Mouse (Mus musculus) embryonic facial prominence, embryonic 13.5 days (tissue): Measurements from ENCODE around the gene Insyn1. TPM values are rescaled to one million over a fixed set of nuclear protein-coding genes. Genes with fewer than 3 reads are reported as not detected.

Source experiments
- ATAC-seq: fragments of 200-750 bp; cut with Nextera tagmentation; 2 replicates; pipeline ENCODE4 v1.8.0; 2017; ENCODE audit warnings: low read depth; ENCODE audit not compliant: insufficient number of reproducible peaks, insufficient read depth, low FRiP score, low TSS enrichment
- H3K27ac ChIP-seq: fragments of 300-500 bp; sonication (generic); 2 replicates; pipeline ENCODE4 v1.5.1; 2015; ENCODE audit warnings: moderate library complexity, mild to moderate bottlenecking, inconsistent platforms
- H3K27me3 ChIP-seq: fragments of 300-500 bp; sonication (generic); 2 replicates; pipeline ENCODE4 v1.6.1; 2015; ENCODE audit warnings: mild to moderate bottlenecking, inconsistent platforms
- H3K36me3 ChIP-seq: fragments of 300-500 bp; sonication (generic); 2 replicates; pipeline ENCODE4 v1.6.1; 2015; ENCODE audit warnings: mild to moderate bottlenecking, inconsistent platforms
- H3K4me1 ChIP-seq: fragments of 300-500 bp; sonication (generic); 2 replicates; pipeline ENCODE4 v1.6.1; 2015; ENCODE audit warnings: inconsistent platforms
- H3K4me2 ChIP-seq: fragments of 300-500 bp; sonication (generic); 2 replicates; pipeline ENCODE4 v1.6.1; 2015; ENCODE audit warnings: moderate library complexity, mild to moderate bottlenecking, inconsistent platforms
- H3K4me3 ChIP-seq: fragments of 300-500 bp; sonication (generic); 2 replicates; pipeline ENCODE4 v1.5.1; 2015; ENCODE audit warnings: mild to moderate bottlenecking, inconsistent platforms
- H3K9ac ChIP-seq: fragments of 300-500 bp; sonication (generic); 2 replicates; pipeline ENCODE4 v1.6.1; 2015; ENCODE audit warnings: mild to moderate bottlenecking, inconsistent platforms
- H3K9me3 ChIP-seq: fragments of 300-500 bp; sonication (generic); 2 replicates; pipeline ENCODE4 v1.6.1; 2016; ENCODE audit warnings: inconsistent platforms
- WGBS: fragments of 180-500 bp; shearing (Covaris S2); methylation state at CpG from one replicate; pipeline ENCODE4 v1.1.7; 2015; ENCODE audit warnings: mixed read lengths; 5-methylcytosine and 5-hydroxymethylcytosine counted together
- polyA plus RNA-seq: library from polyadenylated mRNA; unstranded; fragments of >200 nt; fragmentation: Nextera tagmentation; extraction: Ambion mirVana; gene quantifications from 2 replicates; pipeline ENCODE4 v1.2.1, GENCODE M21; 2015

Insyn1 gene
- polyA plus RNA-seq: 3.6 and 5.1 TPM in 2 replicates

DNA sequence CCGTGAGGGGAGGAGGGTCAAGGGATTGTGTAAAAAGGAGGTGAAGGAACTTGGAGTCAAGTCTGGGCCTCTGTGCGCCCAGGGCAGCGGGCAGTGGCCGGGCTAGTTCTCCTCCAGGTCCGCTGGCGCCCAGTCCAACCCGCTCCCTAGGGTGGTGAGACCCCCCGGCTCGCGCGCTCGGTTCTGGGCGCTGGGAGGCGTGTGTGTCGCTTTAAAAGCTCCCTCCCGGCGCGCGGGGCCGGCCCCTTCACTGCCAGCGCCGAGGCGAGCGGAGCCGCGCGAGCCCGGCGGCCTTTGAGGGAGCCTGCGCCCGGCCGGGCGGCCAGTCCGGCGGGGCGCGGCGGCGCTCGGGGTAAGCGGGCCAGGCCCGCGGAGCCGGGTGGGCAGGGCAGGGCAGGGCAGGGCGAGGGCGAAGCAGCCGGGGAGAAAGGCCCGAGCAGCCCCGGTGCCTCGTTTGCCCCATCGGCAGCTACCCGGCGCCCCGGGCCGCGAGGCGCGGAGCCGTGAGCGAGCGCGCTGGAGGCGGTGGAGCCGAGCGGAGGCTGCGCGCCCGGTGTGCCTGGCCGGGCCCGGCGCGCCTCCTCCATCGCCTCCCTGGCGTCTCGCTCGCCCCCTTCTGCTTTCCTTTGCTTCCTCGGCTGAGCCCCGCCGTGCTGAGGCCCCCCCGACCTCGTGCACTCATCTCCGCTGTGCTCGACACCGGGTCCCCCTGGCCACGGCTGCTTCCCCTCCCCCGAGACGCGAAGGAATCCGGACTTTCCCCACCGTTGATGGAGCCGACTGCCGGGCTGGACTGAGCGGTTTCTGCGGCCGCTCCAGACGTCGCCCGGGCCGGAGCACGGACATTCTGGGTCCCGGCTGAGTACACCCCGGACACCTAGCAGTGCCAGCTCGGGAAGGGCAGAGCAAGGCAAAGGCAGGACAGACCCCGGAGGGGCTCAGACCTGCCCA lies at the start of gene Insyn1:
Gene Insyn1, plus strand, starts transcription at position 753 of the 951 bp plus-strand sequence.
- Histone ChIP-seq H3K4me2 (peak within 1 kb of the TSS; percentile 93), H3K36me3 (peaks cover 9% of the 10 kb centered on the region), H3K4me1 (peaks cover 40% of the 10 kb centered on the region), H3K27me3 (peaks cover 27% of the 10 kb centered on the region), H3K4me3 (peak within 1 kb of the TSS; percentile 76), H3K9me3 (no peaks in the 10 kb centered on the region), H3K27ac (peak within 1 kb of the TSS; percentile 92), H3K9ac (peak within 1 kb of the TSS; percentile 90)
- WGBS: under 1% methylated on average over 74 of the region's 104 CpGs
- peak; percentile 67 for ATAC-seq

DNA sequence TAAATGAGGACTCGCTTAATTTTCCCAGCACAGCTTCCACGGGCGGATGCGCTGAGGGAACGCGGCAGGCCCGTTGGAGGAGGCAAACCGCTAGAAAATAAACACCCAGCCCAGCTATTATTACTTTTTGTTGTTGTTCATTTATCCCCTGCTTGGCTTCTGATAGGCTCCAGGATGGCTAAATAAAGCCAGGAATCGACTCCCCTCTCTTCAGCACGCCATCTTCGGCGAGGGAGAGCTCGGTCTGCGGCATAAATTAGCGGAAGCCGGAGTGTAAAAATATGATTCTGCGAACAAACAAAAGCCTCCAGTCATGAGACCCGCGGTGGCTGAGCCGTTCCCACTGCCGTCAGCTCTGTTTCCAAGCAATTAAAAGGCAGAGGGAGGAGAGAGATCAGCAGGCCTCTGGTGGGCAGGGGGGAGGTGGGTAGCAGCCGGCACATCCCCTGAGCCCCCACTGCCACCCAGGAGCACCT lies 49.4 kb upstream of the Insyn1 start:
- WGBS: 70% methylated on average over 22 of the region's 22 CpGs
- Histone ChIP-seq H3K9ac (no peak overlapping the region), H3K4me2 (no peak overlapping the region), H3K27ac (no peak overlapping the region), H3K27me3 (no peaks in the 10 kb centered on the region), H3K4me1 (peaks cover 27% of the 10 kb centered on the region), H3K4me3 (no peak overlapping the region), H3K9me3 (no peaks in the 10 kb centered on the region), H3K36me3 (no peaks in the 10 kb centered on the region)
- ATAC-seq: no peak

DNA sequence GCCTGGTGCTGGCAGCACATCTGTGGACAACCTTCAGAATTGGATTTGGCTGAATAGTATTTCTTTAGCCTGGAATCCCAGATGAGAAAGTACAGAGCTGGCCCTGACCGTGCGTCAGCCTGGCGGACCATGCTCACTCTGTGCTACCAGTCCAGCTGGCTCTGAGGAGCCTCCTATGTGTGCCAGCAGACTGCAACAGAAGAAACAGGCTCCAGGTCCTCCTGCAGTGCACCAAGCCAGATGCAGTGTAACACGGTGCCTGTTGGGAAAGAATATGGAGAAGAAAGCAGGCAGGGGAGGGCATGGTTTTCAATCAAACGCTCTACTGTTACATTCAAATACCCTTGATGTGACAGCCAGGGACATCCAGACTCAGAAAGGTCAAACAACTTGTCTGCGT lies 48.3 kb upstream of the Insyn1 start:
- H3K9ac ChIP-seq: no peak overlapping the region
- no peak overlapping the region for H3K4me2 ChIP-seq
- H3K4me3 ChIP-seq: no peak overlapping the region
- no peaks in the 10 kb centered on the region for H3K27me3 ChIP-seq
- ATAC-seq: no peak
- H3K9me3 ChIP-seq: no peaks in the 10 kb centered on the region
- H3K4me1 ChIP-seq: peaks cover 24% of the 10 kb centered on the region
- no peak overlapping the region for H3K27ac ChIP-seq
- H3K36me3 ChIP-seq: no peaks in the 10 kb centered on the region
- 77% methylated on average over 6 of the region's 6 CpGs for WGBS

GRCm38 (mm10) chr9:58440614-58441013 lies 47.8 kb upstream of the Insyn1 start:
- Histone ChIP-seq H3K4me2 (no peak overlapping the region), H3K4me3 (no peak overlapping the region), H3K4me1 (peaks cover 24% of the 10 kb centered on the region), H3K27ac (no peak overlapping the region), H3K27me3 (no peaks in the 10 kb centered on the region), H3K36me3 (no peaks in the 10 kb centered on the region), H3K9me3 (no peaks in the 10 kb centered on the region), H3K9ac (no peak overlapping the region)
- ATAC-seq: no peak

DNA sequence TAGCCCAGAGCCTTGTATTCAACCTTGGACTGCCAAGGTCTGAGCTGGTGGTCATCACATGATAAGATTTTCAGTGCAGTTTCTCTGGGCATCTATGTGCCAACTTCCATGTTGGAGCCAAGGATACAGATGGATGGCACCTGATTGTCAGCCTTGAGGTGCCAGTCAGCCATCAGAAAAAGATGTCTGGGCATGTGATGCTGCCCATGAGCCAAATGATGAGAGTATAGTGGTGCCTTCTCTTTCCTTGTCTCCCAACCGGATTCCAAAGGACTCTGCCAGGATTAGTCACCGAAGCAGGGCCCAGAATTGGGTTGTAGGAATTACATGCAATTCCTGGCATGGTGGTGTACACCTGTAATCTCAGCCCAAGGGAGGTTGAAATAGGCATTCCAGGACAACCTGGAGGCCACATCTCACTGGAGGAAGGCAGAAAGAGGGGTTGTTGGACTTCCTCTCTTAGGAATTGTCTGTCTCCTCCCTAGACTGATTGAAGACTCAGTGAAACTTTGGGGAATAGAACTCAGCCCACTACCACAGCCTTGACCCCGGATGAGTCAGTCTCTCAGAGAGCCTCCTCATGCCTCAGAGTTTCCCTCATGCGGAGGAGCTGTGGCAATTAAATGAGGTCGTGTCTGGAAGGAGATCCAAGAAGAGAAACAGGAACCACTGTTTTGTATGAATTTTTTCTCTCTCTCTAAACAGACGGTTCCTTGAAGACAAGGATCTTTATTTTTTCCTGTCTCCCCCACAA lies 46.9 kb upstream of the Insyn1 start:
- H3K9me3 ChIP-seq: no peaks in the 10 kb centered on the region
- no peaks in the 10 kb centered on the region for H3K27me3 ChIP-seq
- H3K27ac ChIP-seq: peak overlapping the region; percentile 64
- H3K36me3 ChIP-seq: no peaks in the 10 kb centered on the region
- peaks cover 24% of the 10 kb centered on the region for H3K4me1 ChIP-seq
- no peak overlapping the region for H3K4me3 ChIP-seq
- WGBS: 48% methylated on average over 6 of the region's 6 CpGs
- no peak for ATAC-seq
- no peak overlapping the region for H3K4me2 ChIP-seq
- no peak overlapping the region for H3K9ac ChIP-seq

DNA sequence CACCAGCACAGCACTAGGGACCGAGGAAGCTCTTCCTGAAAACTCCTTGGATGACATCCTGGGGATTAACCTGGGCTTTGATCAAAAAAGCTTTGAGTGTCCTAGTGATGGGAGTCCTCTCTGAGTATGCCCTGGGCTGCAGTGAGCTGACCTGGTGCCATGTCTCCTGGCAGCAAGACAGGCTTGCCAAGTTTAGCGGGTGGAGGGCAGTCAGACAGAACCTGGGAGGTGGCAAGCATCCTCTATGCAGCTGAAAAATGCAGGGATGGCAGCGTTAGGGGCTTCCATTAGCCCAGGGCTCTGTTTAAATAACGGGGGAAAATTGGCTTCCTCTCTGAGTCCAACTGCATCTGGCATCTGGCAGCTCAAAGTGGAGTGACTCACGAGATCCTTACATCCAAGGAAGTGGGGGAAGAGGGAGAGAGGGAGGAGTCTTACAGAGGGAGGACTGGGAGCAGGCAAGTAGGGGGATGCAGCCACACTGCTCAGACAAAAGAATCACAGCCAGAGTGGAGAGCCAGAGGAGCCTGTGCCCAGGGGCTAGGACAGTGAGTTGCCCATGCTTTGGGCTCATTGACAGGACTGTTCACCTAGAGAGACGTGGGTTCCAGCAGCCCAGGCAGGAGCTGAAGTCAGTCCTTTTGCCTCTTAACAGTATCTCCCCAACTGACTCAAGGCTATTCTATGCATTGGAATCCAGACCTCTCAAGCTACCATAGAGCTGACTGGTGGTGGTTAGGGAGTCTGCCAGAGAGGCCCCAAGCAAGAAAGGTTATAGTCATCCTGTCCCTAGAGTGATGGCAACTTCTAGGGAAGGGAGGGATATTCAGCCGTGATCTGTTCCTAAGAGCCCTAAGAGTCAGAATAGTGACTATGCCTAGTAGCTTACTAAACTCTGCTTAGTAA lies 46.0 kb upstream of the Insyn1 start:
- Histone ChIP-seq H3K27me3 (no peaks in the 10 kb centered on the region), H3K4me2 (peak overlapping the region; percentile 16; the same call in 1 of the 2 replicates), H3K9me3 (no peaks in the 10 kb centered on the region), H3K9ac (0 out of 2 replicates have a peak overlapping the region, but pooled peaks have one; percentile 40), H3K4me3 (no peak overlapping the region), H3K4me1 (peaks cover 24% of the 10 kb centered on the region), H3K27ac (peak overlapping the region; percentile 64), H3K36me3 (no peaks in the 10 kb centered on the region)
- WGBS: 31% methylated on average over 7 of the region's 7 CpGs
- no peak; the same call in 1 of the 2 replicates for ATAC-seq

GRCm38 (mm10) chr9:58443061-58443460 lies 45.3 kb upstream of the Insyn1 start:
- Histone ChIP-seq H3K36me3 (no peaks in the 10 kb centered on the region), H3K27ac (no peak overlapping the region), H3K9me3 (no peaks in the 10 kb centered on the region), H3K9ac (no peak overlapping the region), H3K4me3 (no peak overlapping the region), H3K4me1 (peaks cover 24% of the 10 kb centered on the region), H3K27me3 (no peaks in the 10 kb centered on the region), H3K4me2 (no peak overlapping the region)
- 78% methylated on average over 3 of the region's 3 CpGs for WGBS
- no peak for ATAC-seq

- H3K27me3 ChIP-seq: no peaks in the 10 kb centered on the region
- no peak overlapping the region for H3K9ac ChIP-seq
- H3K9me3 ChIP-seq: no peaks in the 10 kb centered on the region
- peaks cover 13% of the 10 kb centered on the region for H3K4me1 ChIP-seq
- H3K4me2 ChIP-seq: no peak overlapping the region
- H3K4me3 ChIP-seq: no peak overlapping the region
- 38% methylated on average over 4 of the region's 4 CpGs for WGBS
- ATAC-seq: no peak
- no peaks in the 10 kb centered on the region for H3K36me3 ChIP-seq
- no peak overlapping the region for H3K27ac ChIP-seq
These were observed 41.6 kb upstream of the Insyn1 start for GRCm38 (mm10) chr9:58446829-58447228.

- Histone ChIP-seq H3K36me3 (no peaks in the 10 kb centered on the region), H3K4me3 (no peak overlapping the region), H3K4me2 (no peak overlapping the region), H3K4me1 (peaks cover 4% of the 10 kb centered on the region; the same call in 1 of the 2 replicates), H3K27me3 (no peaks in the 10 kb centered on the region), H3K9ac (no peak overlapping the region), H3K27ac (no peak overlapping the region), H3K9me3 (no peaks in the 10 kb centered on the region)
- WGBS: 75% methylated on average over 12 of the region's 12 CpGs
- ATAC-seq: no peak
These were observed 40.3 kb upstream of the Insyn1 start for GRCm38 (mm10) chr9:58447997-58448595.

- ATAC-seq: no peak
- Histone ChIP-seq H3K27me3 (no peaks in the 10 kb centered on the region), H3K4me3 (no peak overlapping the region), H3K4me2 (no peak overlapping the region), H3K9ac (no peak overlapping the region), H3K9me3 (no peaks in the 10 kb centered on the region), H3K36me3 (no peaks in the 10 kb centered on the region), H3K27ac (no peak overlapping the region), H3K4me1 (peaks cover 4% of the 10 kb centered on the region; the same call in 1 of the 2 replicates)
- WGBS: 23% methylated on average over 3 of the region's 3 CpGs
These were observed 38.9 kb upstream of the Insyn1 start for GRCm38 (mm10) chr9:58449526-58449925.
